Comparison of ENCODE assay signal across 8 mouse cellular contexts in genomic region chr15:101315832-101316231, GRCm38 (mm10). TPM values are rescaled to one million over a fixed set of nuclear protein-coding genes. Genes with fewer than 3 reads are reported as not detected.
DNase-seq lines count a peak whose midpoint lies in the region; ATAC-seq and TF ChIP-seq lines count a peak whose summit lies in the region.

No protein-coding gene starts in this region.

- H3K27me3 ChIP-seq in forebrain, embryonic 15.5 days: no peaks in the 10 kb centered on the region
- H3K27me3 ChIP-seq in liver, postnatal 0 days (ENCODE audit: insufficient read depth, low read length): 0 out of 2 replicates have a peak, but pooled peaks cover 3% of the 10 kb centered on the region
- H3K27me3 ChIP-seq in neural tube, embryonic 13.5 days: peaks cover 3% of the 10 kb centered on the region; the same call in 1 of the 2 replicates

- TF ChIP-seq EP300 in liver, postnatal 0 days (IDR thresholded peaks at IDR 0.05; ENCODE audit: low read depth): no peak

- no peak overlapping the region for H3K4me3 ChIP-seq in ES-E14 (ENCODE audit: insufficient read depth in 1 of 2, low read depth in 1 of 2, low read length in 2 of 2, poor library complexity in 1 of 2, severe bottlenecking in 1 of 2)
- peak overlapping the region; percentile 28 for H3K4me3 ChIP-seq in forebrain, embryonic 15.5 days
- H3K4me3 ChIP-seq in liver, postnatal 0 days (ENCODE audit: low read depth, low read length): peak overlapping the region; percentile 49
- H3K4me3 ChIP-seq in neural tube, embryonic 13.5 days: peak overlapping the region; percentile 18; the same call in 1 of the 2 replicates

- TF ChIP-seq CTCF in liver, postnatal 0 days (IDR thresholded peaks at IDR 0.05; ENCODE audit: low read depth): peak; percentile 94

- ATAC-seq in forebrain, embryonic 15.5 days (replicated peaks): peak; percentile 87
- ATAC-seq in liver, postnatal 0 days: peak; percentile 67
- ATAC-seq in neural tube, embryonic 13.5 days (ENCODE audit: low read depth): peak; percentile 81

- H3K9me3 ChIP-seq in ES-E14 (ENCODE audit: control insufficient read depth, insufficient read depth, low read depth, low read length): no peaks in the 10 kb centered on the region
- no peaks in the 10 kb centered on the region for H3K9me3 ChIP-seq in forebrain, embryonic 15.5 days
- no peaks in the 10 kb centered on the region for H3K9me3 ChIP-seq in liver, postnatal 0 days (ENCODE audit: low read length)
- H3K9me3 ChIP-seq in neural tube, embryonic 13.5 days: no peaks in the 10 kb centered on the region

- no peaks in the 10 kb centered on the region for H3K36me3 ChIP-seq in ES-E14 (ENCODE audit: control insufficient read depth, insufficient read depth, low read length, poor library complexity, severe bottlenecking)
- no peaks in the 10 kb centered on the region for H3K36me3 ChIP-seq in forebrain, embryonic 15.5 days
- no peaks in the 10 kb centered on the region for H3K36me3 ChIP-seq in liver, postnatal 0 days (replicated peaks; ENCODE audit: insufficient read depth, low read length)
- no peaks in the 10 kb centered on the region for H3K36me3 ChIP-seq in neural tube, embryonic 13.5 days

- H3K4me1 ChIP-seq in ES-E14 (ENCODE audit: control insufficient read depth in 2 of 2, insufficient read depth in 2 of 2, low read length in 2 of 2, poor library complexity in 1 of 2): peaks cover 0 to 10% of the 10 kb centered on the region in 2 experiments; a peak in 2 of 4 replicates
- peaks cover 12% of the 10 kb centered on the region for H3K4me1 ChIP-seq in forebrain, embryonic 15.5 days
- peaks cover 18% of the 10 kb centered on the region for H3K4me1 ChIP-seq in liver, postnatal 0 days (ENCODE audit: insufficient read depth)
- peaks cover 13% of the 10 kb centered on the region for H3K4me1 ChIP-seq in neural tube, embryonic 13.5 days (replicated peaks)

- intact Hi-C loops in heart, postnatal 25 days (cut with DNase I): loop anchor here (1.0 to 5.0 kb wide), 3 partner anchors 31 to 94 kb away; partner anchors contain the start of gene Grasp

- 2% methylated on average over 11 of the region's 11 CpGs for WGBS in forebrain, embryonic 15.5 days
- 2% methylated on average over 11 of the region's 11 CpGs for WGBS in liver, postnatal 0 days (ENCODE audit: insufficient replicate concordance)
- 3% methylated on average over 11 of the region's 11 CpGs for WGBS in neural tube, embryonic 13.5 days

- H3K27ac ChIP-seq in ES-E14 (ENCODE audit: insufficient read depth, low read depth, low read length, poor library complexity, severe bottlenecking): no peak overlapping the region
- H3K27ac ChIP-seq in forebrain, embryonic 15.5 days (replicated peaks): no peak overlapping the region
- peak overlapping the region; percentile 80; the same call in 1 of the 2 replicates for H3K27ac ChIP-seq in liver, postnatal 0 days (ENCODE audit: low read depth)
- H3K27ac ChIP-seq in neural tube, embryonic 13.5 days (replicated peaks): no peak overlapping the region

- in situ Hi-C loops in ES-E14 (cut with MboI; ENCODE audit: low sequenced_read_pairs in 2 of 2, unreplicated experiment in 2 of 2): no loop called here

- peak overlapping the region; percentile 45 for H3K4me2 ChIP-seq in forebrain, embryonic 15.5 days (replicated peaks)
- H3K4me2 ChIP-seq in liver, postnatal 0 days (ENCODE audit: low read depth, low read length): peak overlapping the region; percentile 66
- H3K4me2 ChIP-seq in neural tube, embryonic 13.5 days: peak overlapping the region; percentile 44

- DNase-seq in ES-E14 (ENCODE audit: low read depth, low spot score): peak; percentile 92
- DNase-seq in cerebellum, adult 11 months: peak; percentile 51
- peak; percentile 87 for DNase-seq in heart, postnatal 25 days (ENCODE audit: low spot score)
- peak; percentile 93 for DNase-seq in layer of hippocampus, adult 11-12 months (ENCODE audit: low spot score)
- peak; percentile 86 for DNase-seq in liver, postnatal 0 days
- peak; percentile 84 for DNase-seq in telencephalon, adult 2 months (ENCODE audit: low read depth, low spot score)

- H3K9ac ChIP-seq in ES-E14 (ENCODE audit: insufficient read depth, low read depth, low read length, poor library complexity, severe bottlenecking): no peak overlapping the region
- H3K9ac ChIP-seq in forebrain, embryonic 15.5 days (replicated peaks): no peak overlapping the region
- H3K9ac ChIP-seq in liver, postnatal 0 days (replicated peaks): peak overlapping the region; percentile 49
- peak overlapping the region; percentile 38; the same call in 1 of the 2 replicates for H3K9ac ChIP-seq in neural tube, embryonic 13.5 days

TF ChIP-seq in ES-E14, 5 proteins besides CTCF, POLR2A, EP300 and RAD21:
- TF ChIP-seq MAFK (IDR thresholded peaks at IDR 0.05; ENCODE audit: insufficient read depth, low read depth, low read length): no peak
- TF ChIP-seq HCFC1 (IDR thresholded peaks at IDR 0.05; ENCODE audit: borderline replicate concordance, insufficient read depth, low read length): no peak
- no peak for TF ChIP-seq CHD2 (IDR thresholded peaks at IDR 0.05; ENCODE audit: low read depth, low read length)
- no peak for TF ChIP-seq ZNF384 (IDR thresholded peaks at IDR 0.05; ENCODE audit: low read depth, low read length)
- TF ChIP-seq ZC3H11A (IDR thresholded peaks at IDR 0.05; ENCODE audit: borderline replicate concordance, low read depth, low read length): peak; percentile 45; the same call in 1 of the 2 replicates

RNA-seq across cellular contexts. Expression of gene 6030408B16Rik, which starts 22.8 kb away (rescaled TPM):
- total RNA-seq in ES-E14 (2012; rRNA removed): 0.22 and 0.32 TPM in 2 replicates
- polyA plus RNA-seq in forebrain, embryonic 15.5 days (2015; fragmentation: Nextera tagmentation; extraction: Ambion mirVana): 0.37 and 0.48 TPM in 2 replicates
- total RNA-seq in heart, postnatal 25 days (2021): 1 to 10 TPM; 1.3 to 1.5 TPM
- 0.36 and 0.45 TPM in 2 replicates for polyA plus RNA-seq in liver, postnatal 0 days (2015; fragmentation: Nextera tagmentation; extraction: Ambion mirVana)
- 0.43 and 0.60 TPM in 2 replicates for polyA plus RNA-seq in neural tube, embryonic 13.5 days (2015; fragmentation: Nextera tagmentation; extraction: Ambion mirVana)

RNA-seq across cellular contexts. Expression of gene Atg101, which starts 31.8 kb away (rescaled TPM):
- 116 and 119 TPM in 2 replicates for total RNA-seq in ES-E14 (2012; rRNA removed)
- polyA plus RNA-seq in forebrain, embryonic 15.5 days (2015; fragmentation: Nextera tagmentation; extraction: Ambion mirVana): 86.4 and 86.8 TPM in 2 replicates
- total RNA-seq in heart, postnatal 25 days (2021): 10 to 100 TPM; 21.5 to 25.0 TPM
- polyA plus RNA-seq in liver, postnatal 0 days (2015; fragmentation: Nextera tagmentation; extraction: Ambion mirVana): 33.8 and 34.4 TPM in 2 replicates
- 77.9 and 84.7 TPM in 2 replicates for polyA plus RNA-seq in neural tube, embryonic 13.5 days (2015; fragmentation: Nextera tagmentation; extraction: Ambion mirVana)

RNA-seq across cellular contexts. Expression of gene Krt80, which starts 54.1 kb away (rescaled TPM):
- 0.18 TPM in 1 of 2 replicates, not detected in the other for total RNA-seq in ES-E14 (2012; rRNA removed)
- 0.08 TPM in 1 of 2 replicates, not detected in the other for polyA plus RNA-seq in forebrain, embryonic 15.5 days (2015; fragmentation: Nextera tagmentation; extraction: Ambion mirVana)
- 1 to 10 TPM; 2.0 to 2.2 TPM for total RNA-seq in heart, postnatal 25 days (2021)
- 0.31 and 0.38 TPM in 2 replicates for polyA plus RNA-seq in liver, postnatal 0 days (2015; fragmentation: Nextera tagmentation; extraction: Ambion mirVana)
- 0.08 and 0.11 TPM in 2 replicates for polyA plus RNA-seq in neural tube, embryonic 13.5 days (2015; fragmentation: Nextera tagmentation; extraction: Ambion mirVana)

Comparison
In these comparisons a context has a peak if more than half of its experiments do, and no peak if none do; other contexts are left out.
1. H3K4me3 ChIP-seq: peak in forebrain, embryonic 15.5 days (single experiment), liver, postnatal 0 days (single experiment) and neural tube, embryonic 13.5 days (single experiment); none in ES-E14 (0 of 2).
2. H3K9ac ChIP-seq: peak in liver, postnatal 0 days (single experiment) and neural tube, embryonic 13.5 days (single experiment); none in ES-E14 (single experiment) and forebrain, embryonic 15.5 days (single experiment).
3. Peak in every context shown above with its lines, with median percentiles within 50 percentile points of each other: DNase-seq, ATAC-seq and H3K4me2 ChIP-seq.